Mouse (Mus musculus) Patski (cell line): ENCODE measurements at regions not wholly inside any gene's neighbourhood (a gene's known extent, or its start where the extent isn't known, plus 50 kb on each side); places are given as distances from the start of the nearest gene placed in this dataset.
A peak's percentile ranks its signal among the peaks of the same experiment; 100 is the strongest.

ENCODE experiments used
- ATAC-seq: fragments of 100-300 bp; one replicate; pipeline ENCODE4 v1.8.0; 2021
- CTCF ChIA-PET: fragments of 350-600 bp; sonication (Branson Sonifier 250); formaldehyde crosslinking; loops from one replicate; lab custom pipeline; 2022; ENCODE audit warnings: inconsistent platforms; lab: Charles Lee
- POLR2A ChIA-PET: fragments of 350-600 bp; sonication (Branson Sonifier 250); formaldehyde crosslinking; loops from one replicate; lab custom pipeline; 2022; ENCODE audit warnings: antibody characterized with exemption, inconsistent platforms; lab: Charles Lee
- DNase-seq: peaks from one replicate; pipeline ENCODE4 v3.0.0-alpha.2; 2011; ENCODE audit warnings: low read depth, low spot score
- H3K27me3 ChIP-seq: fragments of 371-371 bp; one replicate; pipeline ENCODE4 v1.5.1; 2021
- CTCF ChIP-seq: fragments of 100-300 bp; IDR thresholded peaks from one replicate; pipeline ENCODE4 v1.5.1; 2021
- in situ Hi-C: fragments of 300-500 bp; cut with MboI; formaldehyde crosslinking; loops from 3 replicates; pipeline ENCODE4 v1.11.1; 2018; ENCODE audit warnings: low pct_unique_long_range_greater_than_20kb, mixed read lengths

DNA sequence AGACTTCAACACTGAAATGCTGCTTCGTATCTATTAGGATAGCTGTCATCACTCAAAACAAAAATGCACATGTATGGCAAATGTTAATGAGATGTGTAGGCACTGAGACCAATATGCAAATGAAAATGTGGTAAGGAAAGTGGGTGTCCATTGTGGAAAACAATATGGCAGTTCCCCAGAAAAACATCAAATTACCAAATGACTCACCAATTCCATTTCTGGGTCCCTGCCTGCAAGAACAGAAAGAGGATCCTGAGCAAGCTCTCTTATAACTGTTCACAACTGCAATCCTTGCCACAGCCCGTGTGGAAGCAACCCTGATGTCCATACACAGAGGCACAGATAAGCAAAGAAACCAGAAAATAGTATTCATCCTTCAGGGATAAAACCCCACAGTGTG lies 442.0 kb downstream of the Defb40 start:
- H3K27me3 ChIP-seq = peaks cover 5% of the 10 kb centered on the region
- POLR2A ChIA-PET = no interaction called here
- in situ Hi-C loops = no loop called here
- CTCF ChIA-PET = no interaction called here
- no peak for TF ChIP-seq CTCF
- DNase-seq = no peak
- ATAC-seq = no peak

DNA sequence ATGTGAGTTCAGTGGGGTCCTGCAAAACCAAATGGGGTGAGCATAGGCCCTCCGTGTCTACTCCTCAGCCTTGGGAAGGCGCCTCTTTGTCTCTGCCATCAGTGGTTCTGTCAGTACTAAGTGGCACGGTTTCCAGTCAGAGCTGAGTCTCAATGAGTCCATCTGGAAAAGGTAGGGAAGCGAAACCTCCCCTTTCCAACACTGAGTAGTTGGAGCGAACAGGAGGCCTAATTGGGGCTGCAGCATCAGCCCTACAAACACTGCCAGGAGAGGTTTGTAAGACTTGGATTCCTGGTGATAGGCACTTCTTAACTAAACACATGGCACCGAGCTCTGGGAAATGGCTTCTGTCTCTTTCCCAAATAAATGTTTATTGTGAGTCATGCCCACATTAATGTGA lies 449.9 kb downstream of the Defb40 start:
- TF ChIP-seq CTCF = no peak
- in situ Hi-C loops = no loop called here
- ChIA-PET POLR2A (no interaction called here), CTCF (interaction anchor here (1.2 kb wide), 1 partner anchor 25 kb away, joined by 4 read pairs; no protein-coding TSS in a partner anchor)
- no peak for DNase-seq
- ATAC-seq = no peak
- peaks cover 43% of the 10 kb centered on the region for H3K27me3 ChIP-seq

DNA sequence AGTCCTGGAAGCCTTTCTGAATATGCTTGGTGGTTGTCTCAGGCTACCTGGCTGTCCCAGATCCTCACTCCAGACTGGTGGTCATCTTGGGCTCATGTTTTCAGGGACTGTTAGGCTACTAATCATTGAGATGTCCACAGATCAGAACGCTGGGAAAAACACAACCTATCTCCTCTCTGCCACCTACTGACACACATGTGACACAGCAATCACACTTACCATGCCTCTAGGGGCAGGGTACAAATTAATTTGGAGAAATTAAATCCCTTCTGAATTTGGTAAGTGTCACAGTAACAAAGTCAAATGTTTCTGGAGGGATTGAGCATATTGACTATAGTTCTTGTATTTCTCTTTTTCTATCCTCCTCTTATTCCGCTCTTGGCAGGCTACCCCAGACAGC lies 465.6 kb downstream of the Defb40 start:
- POLR2A ChIA-PET = no interaction called here
- in situ Hi-C loops = no loop called here

DNA sequence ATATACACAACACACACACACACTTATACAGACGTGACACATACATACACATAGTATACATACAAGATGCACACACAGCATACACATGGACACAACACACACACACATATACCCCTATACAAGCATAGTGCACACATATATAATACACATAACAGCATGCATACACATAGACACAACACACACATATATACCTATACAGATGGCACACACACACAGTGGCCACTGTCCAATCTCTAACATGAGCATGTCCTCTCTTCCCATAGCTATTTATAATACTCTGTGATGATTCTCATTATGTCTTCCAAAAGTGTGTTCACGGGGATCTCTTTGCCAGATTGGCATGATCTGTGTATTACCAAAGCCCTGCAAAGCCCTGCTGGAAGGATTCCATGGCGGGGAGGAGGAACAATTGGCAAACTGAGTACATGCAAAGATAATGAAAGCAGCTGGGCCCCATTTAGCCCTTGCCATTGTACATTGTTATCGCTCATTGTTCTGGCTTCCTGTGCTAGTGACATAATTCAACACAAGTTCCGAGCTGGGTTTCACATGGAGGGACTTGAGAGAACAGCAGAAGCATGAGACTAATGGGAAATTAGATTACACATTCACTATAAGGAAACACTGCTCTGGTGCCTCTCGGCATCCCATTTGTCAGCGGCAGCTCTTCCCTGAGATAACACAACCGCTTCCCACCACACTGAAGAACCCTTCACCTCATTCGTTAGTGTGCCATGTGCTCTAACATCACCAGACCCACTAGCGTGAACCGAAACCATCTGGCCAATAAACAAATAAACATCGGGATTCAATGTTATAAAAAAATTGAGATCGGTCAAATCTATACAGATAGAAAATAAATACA lies 471.7 kb downstream of the Defb40 start:
- CTCF ChIA-PET = no interaction called here
- DNase-seq (no peak), ATAC-seq (no peak)
- no peak for TF ChIP-seq CTCF
- POLR2A ChIA-PET = no interaction called here
- peaks cover 4% of the 10 kb centered on the region for H3K27me3 ChIP-seq
- in situ Hi-C loops = no loop called here

More for the DNA sequence above, 465.6 kb downstream of the Defb40 start:
- peaks cover 24% of the 10 kb centered on the region for H3K27me3 ChIP-seq
- ATAC-seq (no peak), DNase-seq (no peak)
- TF ChIP-seq CTCF = peak; percentile 48
- CTCF ChIA-PET = interaction anchor here (1.3 kb wide), 1 partner anchor 11 kb away, joined by 3 read pairs; no protein-coding TSS in a partner anchor

DNA sequence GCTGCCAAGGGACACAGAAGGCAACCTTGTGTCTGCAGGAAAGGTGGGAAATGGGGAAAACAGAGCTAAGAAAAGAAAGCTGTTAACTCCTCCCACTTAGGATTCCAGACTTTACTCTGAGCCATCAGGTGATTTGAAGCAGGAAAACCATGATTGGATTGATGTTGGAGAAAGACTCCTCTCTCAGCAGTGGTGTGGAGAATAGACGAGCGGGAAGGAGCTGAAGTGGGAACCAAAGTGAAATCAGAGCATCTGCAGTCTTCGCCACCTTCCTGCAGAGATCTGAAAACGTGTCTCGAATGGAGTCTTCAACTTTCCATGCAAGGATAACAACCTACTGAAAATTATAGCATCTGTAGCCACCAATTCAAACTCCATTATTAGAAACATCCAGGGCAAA lies 487.4 kb downstream of the Defb40 start:
- no peak for TF ChIP-seq CTCF
- no peak for DNase-seq
- no peaks in the 10 kb centered on the region for H3K27me3 ChIP-seq
- ATAC-seq = no peak
- in situ Hi-C loops = no loop called here
- ChIA-PET POLR2A (no interaction called here), CTCF (no interaction called here)

DNA sequence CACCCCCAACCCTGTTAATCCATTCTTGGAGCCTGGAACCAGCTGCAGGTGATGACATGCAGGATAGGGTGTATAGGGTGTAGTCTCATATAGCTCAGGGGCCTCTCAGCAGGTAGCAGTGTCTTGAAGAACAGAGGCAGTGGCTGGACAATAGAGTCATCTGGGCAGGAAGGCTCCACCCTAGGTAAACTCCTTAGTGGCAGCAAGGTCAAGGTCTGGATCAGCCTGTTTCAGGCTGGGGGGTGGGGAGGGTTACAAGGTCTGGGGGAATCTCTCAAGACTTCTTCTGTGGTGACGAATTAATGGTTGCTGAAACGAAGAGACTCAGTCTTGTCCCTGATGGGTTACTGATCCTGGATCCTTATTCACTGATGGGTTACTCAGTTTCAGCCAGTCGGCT lies 498.0 kb downstream of the Defb40 start:
- ATAC-seq (no peak), DNase-seq (no peak)
- peaks cover 14% of the 10 kb centered on the region for H3K27me3 ChIP-seq
- ChIA-PET POLR2A (no interaction called here), CTCF (no interaction called here)
- in situ Hi-C loops = no loop called here
- no peak for TF ChIP-seq CTCF

DNA sequence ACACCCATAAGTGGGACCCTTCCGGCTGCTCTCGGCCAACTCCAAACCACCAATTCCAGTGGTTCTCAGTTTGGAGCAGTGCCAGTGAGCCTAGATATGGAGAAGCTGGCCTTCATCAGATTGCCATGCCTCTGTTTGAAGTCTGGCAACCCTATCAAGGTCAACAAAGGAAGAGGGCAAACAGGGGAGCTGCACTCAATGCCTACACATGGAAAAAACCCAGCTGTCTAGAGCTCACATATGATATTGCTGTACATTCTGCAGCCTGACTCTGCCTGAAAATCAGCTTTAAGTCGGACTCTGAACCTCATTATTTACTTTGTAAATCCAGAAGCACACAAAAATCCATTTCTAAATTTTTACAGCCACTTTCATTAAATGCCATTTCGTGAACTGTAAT lies 499.9 kb downstream of the Defb40 start:
- in situ Hi-C loops = no loop called here
- H3K27me3 ChIP-seq = peaks cover 15% of the 10 kb centered on the region
- POLR2A ChIA-PET = interaction anchor here (0.5 kb wide), 1 partner anchor 687 kb away, joined by 3 read pairs; no protein-coding TSS in a partner anchor
- DNase-seq = no peak
- no peak for TF ChIP-seq CTCF
- ATAC-seq = no peak
- CTCF ChIA-PET = interaction anchor here (1.2 kb wide), 1 partner anchor 17 kb away, joined by 3 read pairs; no protein-coding TSS in a partner anchor

DNA sequence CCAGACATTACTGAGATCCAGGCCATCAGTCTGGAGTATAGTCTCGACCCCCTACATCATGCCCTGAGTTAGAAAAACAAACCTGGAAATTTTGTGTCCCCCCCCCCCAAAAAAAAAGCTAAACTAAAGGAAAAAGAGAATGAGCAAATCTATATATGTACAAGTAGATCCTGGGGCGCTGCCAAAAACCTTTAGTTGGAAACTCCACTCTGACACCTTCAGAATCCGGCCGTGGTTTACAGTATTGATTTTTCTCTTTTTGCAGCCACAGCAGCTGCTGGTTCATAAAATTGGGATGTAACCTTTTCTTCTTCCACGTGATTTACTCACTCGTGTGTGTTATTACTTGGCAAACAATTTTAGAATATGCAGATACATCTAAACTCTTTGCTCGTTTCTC lies 510.5 kb downstream of the Defb40 start:
- in situ Hi-C loops = no loop called here
- DNase-seq = no peak

DNA sequence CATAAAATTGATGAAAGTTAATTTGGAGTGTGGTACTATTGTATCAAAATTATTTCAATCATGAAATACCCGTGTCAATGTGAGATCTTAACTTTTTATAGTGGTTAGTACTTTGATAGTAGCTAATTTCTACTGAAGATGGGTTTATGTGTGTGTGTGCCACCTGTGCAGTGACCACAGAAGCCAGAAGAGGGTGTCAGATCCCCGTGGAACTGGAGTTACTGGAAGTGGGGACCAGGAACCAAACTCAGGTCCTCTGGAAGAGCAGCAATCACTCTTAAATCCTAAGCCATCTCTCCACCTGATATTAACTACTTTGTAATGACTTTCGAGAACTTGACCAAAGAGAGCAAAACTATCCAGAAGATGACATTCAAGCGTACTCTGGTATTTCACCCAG lies 517.4 kb downstream of the Defb40 start:
- peak; percentile 11 for TF ChIP-seq CTCF
- no peak for ATAC-seq
- no peaks in the 10 kb centered on the region for H3K27me3 ChIP-seq
- POLR2A ChIA-PET = no interaction called here
- in situ Hi-C loops = no loop called here
- no peak for DNase-seq
- CTCF ChIA-PET = interaction anchor here (1.1 to 1.5 kb wide), 2 partner anchors 12 to 13 kb away, joined by 3 read pairs; no protein-coding TSS in a partner anchor

More for the DNA sequence above, 510.5 kb downstream of the Defb40 start:
- POLR2A ChIA-PET = no interaction called here
- CTCF ChIA-PET = no interaction called here
- no peak for ATAC-seq
- no peaks in the 10 kb centered on the region for H3K27me3 ChIP-seq
- TF ChIP-seq CTCF = no peak

DNA sequence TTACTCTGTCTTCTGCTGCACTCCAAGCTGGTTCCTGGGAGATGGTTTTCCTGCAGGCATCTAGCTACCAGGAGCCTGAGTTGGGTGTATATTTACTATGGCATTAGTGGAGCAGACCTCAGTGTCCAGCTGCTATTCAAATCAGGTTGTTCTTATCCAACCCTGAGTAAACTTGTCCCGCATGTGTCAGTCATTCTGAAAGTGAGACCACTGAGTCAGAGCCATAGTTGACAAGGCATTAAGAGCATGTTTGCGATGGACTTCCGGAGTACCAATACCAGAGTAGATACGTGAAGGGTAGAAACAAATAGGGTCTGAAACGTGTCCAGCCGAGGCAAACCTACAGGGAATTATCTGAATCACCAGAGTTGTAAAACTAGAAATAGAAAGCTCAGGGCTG lies 520.6 kb downstream of the Defb40 start:
- peaks cover 1% of the 10 kb centered on the region for H3K27me3 ChIP-seq
- ATAC-seq = no peak
- DNase-seq = no peak
- no peak for TF ChIP-seq CTCF
- ChIA-PET CTCF (no interaction called here), POLR2A (no interaction called here)
- in situ Hi-C loops = no loop called here

DNA sequence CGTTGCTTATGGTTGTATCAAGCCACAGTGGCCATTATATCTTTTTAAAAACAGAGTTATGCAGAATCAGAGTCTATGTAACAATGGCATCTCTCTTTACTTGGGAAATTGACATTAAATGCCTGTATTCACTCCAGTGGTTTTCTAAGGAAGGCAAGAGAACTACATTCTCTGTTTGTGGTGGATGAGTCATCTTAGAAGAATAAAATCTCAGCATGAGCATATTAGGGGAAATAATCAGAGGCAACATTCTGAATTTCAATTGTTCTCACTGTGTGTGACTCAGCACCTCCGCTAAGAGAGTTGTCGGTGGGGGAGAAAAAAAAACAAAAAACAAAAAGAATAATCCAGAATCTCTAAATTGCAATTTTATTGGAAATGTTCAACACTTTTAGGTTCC lies 529.0 kb downstream of the Defb40 start:
- ChIA-PET POLR2A (no interaction called here), CTCF (interaction anchor here (1.1 kb wide), 1 partner anchor 859 kb away, joined by 3 read pairs; no protein-coding TSS in a partner anchor)
- in situ Hi-C loops = no loop called here
- peak; percentile 89 for ATAC-seq
- no peak for TF ChIP-seq CTCF
- peak; percentile 62 for DNase-seq
- peaks cover 3% of the 10 kb centered on the region for H3K27me3 ChIP-seq
